Mouse (Mus musculus) heart, postnatal 0 days (tissue): ENCODE results near the gene Zswim9. TPM values are rescaled to one million over a fixed set of nuclear protein-coding genes. Genes with fewer than 3 reads are reported as not detected.

ENCODE experiments used
- ATAC-seq: fragments of 200-750 bp; cut with Nextera tagmentation; 2 replicates; pipeline ENCODE4 v1.8.0; 2017; ENCODE audit warnings: low read depth, moderate number of reproducible peaks, moderate library complexity; ENCODE audit not compliant: insufficient read depth
- DNase-seq: peaks from one replicate; pipeline ENCODE4 v3.0.0-alpha.2; 2016; ENCODE audit warnings: low spot score
- H3K27ac ChIP-seq: fragments of 300-500 bp; sonication (generic); 2 replicates; pipeline ENCODE4 v1.5.1; 2014; ENCODE audit warnings: low read depth, mild to moderate bottlenecking
- H3K27me3 ChIP-seq: fragments of 300-500 bp; sonication (generic); 2 replicates; pipeline ENCODE4 v1.6.1; 2014; ENCODE audit warnings: low read length, mixed read lengths; ENCODE audit not compliant: control insufficient read depth, insufficient read depth
- H3K36me3 ChIP-seq: fragments of 300-500 bp; sonication (generic); replicated peaks from 2 replicates; pipeline ENCODE4 v1.6.1; 2014; ENCODE audit warnings: low read length, mixed read lengths; ENCODE audit not compliant: control insufficient read depth, insufficient read depth
- H3K4me1 ChIP-seq: fragments of 300-500 bp; sonication (generic); 2 replicates; pipeline ENCODE4 v1.6.1; 2014; ENCODE audit warnings: antibody characterized with exemption; ENCODE audit not compliant: control insufficient read depth, insufficient read depth
- H3K4me2 ChIP-seq: fragments of 300-500 bp; sonication (generic); 2 replicates; pipeline ENCODE4 v1.6.1; 2014; ENCODE audit warnings: low read depth, mild to moderate bottlenecking, low read length, moderate library complexity
- H3K4me3 ChIP-seq: fragments of 300-500 bp; sonication (generic); 2 replicates; pipeline ENCODE4 v1.5.1; 2014; ENCODE audit warnings: low read depth, low read length
- H3K9ac ChIP-seq: fragments of 300-500 bp; sonication (generic); replicated peaks from 2 replicates; pipeline ENCODE4 v1.6.1; 2014; ENCODE audit warnings: low read depth, low read length, mixed read lengths
- H3K9me3 ChIP-seq: fragments of 300-500 bp; sonication (generic); replicated peaks from 2 replicates; pipeline ENCODE4 v1.6.1; 2016; ENCODE audit warnings: low read length; ENCODE audit not compliant: control insufficient read depth
- CTCF ChIP-seq: IDR thresholded peaks from 2 replicates; pipeline ENCODE4 v1.5.1; 2016; ENCODE audit warnings: antibody characterized with exemption, control low read depth, low read depth
- EP300 ChIP-seq: IDR thresholded peaks from 2 replicates; pipeline ENCODE4 v1.6.1; 2016; ENCODE audit warnings: antibody characterized with exemption, low read depth
- WGBS: fragments of 180-500 bp; shearing (Covaris S2); extraction: QIAGEN DNeasy Blood & Tissue Kit; methylation state at CpG from one replicate; pipeline ENCODE4 v1.1.7; 2014; 5-methylcytosine and 5-hydroxymethylcytosine counted together
- polyA plus RNA-seq: library from polyadenylated mRNA; unstranded; fragments of >200 nt; fragmentation: Nextera tagmentation; extraction: Ambion mirVana; gene quantifications from 2 replicates; pipeline ENCODE4 v1.2.1, GENCODE M21; 2015
- total RNA-seq: library from RNA; depleted of rRNA; stranded (reverse); fragments of >200 nt; gene quantifications from 2 replicates; pipeline ENCODE4 v1.2.3, GENCODE M21; 2014; ENCODE audit warnings: low replicate concordance

Gene Zswim9
- total and polyA plus RNA-seq, 2 experiments from 2014 or later, result 0.99 to 5.7 TPM

DNA sequence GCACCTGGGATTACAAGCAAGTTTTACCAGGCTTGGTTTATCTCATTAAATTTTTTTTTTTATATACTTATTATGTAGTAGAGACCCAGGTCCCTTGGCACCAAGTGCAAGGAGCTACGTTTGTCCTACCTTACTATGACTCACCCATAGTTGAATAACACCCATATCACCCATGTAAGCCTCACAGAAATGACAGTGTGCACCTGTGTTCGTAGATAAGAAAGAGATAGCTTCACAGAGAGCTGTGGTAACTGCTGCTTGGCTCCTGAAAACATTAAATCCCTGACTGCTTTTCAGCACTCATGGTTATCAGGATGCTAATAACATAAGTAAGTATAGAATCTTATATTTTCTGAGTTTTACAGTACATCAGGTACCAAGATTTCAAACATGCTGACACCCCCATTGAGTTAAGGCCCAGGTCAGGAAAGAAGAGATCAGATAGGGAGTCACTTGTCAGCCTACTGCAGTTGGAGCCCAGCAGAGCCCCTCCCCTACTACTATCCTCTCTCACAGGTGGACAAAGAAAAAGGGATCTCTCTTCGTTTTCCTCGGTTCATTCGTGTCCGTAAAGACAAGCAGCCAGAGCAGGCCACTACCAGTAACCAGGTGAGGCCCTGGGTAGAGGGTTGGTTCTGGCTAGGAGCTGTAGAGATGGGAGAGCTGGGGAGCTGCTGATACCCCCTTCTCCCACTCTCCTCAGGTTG is 32.1 kb upstream of the Zswim9 start:
- no peaks in the 10 kb centered on the region for H3K27me3 ChIP-seq
- H3K9me3 ChIP-seq, result no peaks in the 10 kb centered on the region
- TF ChIP-seq CTCF (no peak), EP300 (no peak)
- no peak overlapping the region for H3K4me3 ChIP-seq
- H3K9ac ChIP-seq, result no peak overlapping the region
- WGBS, result 87% methylated on average over 6 of the region's 6 CpGs
- peaks cover 52% of the 10 kb centered on the region for H3K36me3 ChIP-seq
- peaks cover 5% of the 10 kb centered on the region; the same call in 1 of the 2 replicates for H3K4me1 ChIP-seq
- H3K4me2 ChIP-seq, result no peak overlapping the region
- no peak overlapping the region for H3K27ac ChIP-seq
- ATAC-seq (no peak), DNase-seq (no peak)

DNA sequence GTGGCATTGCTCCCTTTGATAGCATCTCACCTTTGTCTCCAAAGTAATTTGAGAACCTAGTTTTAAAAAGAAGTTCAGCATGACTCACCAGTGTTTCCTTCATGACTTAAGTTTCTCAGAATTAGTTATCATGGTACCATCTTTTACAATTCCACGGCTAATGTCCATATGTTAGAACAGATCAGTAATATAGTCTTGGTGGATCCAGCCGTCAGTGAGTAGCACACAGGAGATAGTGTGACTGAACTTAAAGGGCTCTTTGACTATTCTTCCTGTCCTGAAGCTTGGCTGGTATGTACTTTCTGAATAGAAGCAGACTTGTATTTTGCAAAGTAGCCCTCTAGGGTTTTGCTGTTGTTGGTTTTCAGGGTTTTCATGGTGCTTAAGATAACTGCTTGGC is 30.9 kb upstream of the Zswim9 start:
- no peak overlapping the region for H3K4me3 ChIP-seq
- ATAC-seq (no peak), DNase-seq (no peak)
- no peak overlapping the region for H3K9ac ChIP-seq
- H3K27ac ChIP-seq, result no peak overlapping the region
- TF ChIP-seq EP300, result no peak
- no peak for TF ChIP-seq CTCF
- 88% methylated on average over 2 of the region's 2 CpGs for WGBS
- peaks cover 4% of the 10 kb centered on the region; the same call in 1 of the 2 replicates for H3K4me1 ChIP-seq
- no peak overlapping the region for H3K4me2 ChIP-seq
- no peaks in the 10 kb centered on the region for H3K27me3 ChIP-seq
- H3K36me3 ChIP-seq, result peaks cover 63% of the 10 kb centered on the region
- no peaks in the 10 kb centered on the region for H3K9me3 ChIP-seq

DNA sequence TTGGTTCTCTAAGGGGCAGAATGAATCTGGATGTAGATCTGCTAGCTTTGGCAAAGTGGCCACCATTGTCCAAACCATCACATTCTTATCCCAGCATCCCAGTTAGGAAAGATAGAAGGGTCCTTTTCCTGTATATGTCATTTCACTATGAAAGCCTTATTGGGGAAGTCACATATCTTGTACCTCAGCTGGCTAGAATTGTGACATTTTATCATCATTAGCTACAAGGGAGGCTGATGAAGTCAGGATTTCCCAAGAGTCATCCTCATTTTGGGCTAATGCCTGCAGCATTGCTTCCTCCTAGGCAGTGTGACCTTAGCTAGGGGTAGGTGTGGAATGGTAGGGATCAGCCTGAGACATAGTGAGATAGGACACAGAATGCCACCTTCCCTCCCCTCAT is 24.9 kb upstream of the Zswim9 start:
- Histone ChIP-seq H3K9me3 (no peaks in the 10 kb centered on the region), H3K4me1 (no peaks in the 10 kb centered on the region), H3K4me3 (no peak overlapping the region), H3K9ac (no peak overlapping the region), H3K27me3 (no peaks in the 10 kb centered on the region), H3K36me3 (peaks cover 91% of the 10 kb centered on the region), H3K27ac (no peak overlapping the region), H3K4me2 (no peak overlapping the region)
- TF ChIP-seq CTCF, result no peak
- no peak for TF ChIP-seq EP300
- no peak for DNase-seq
- no peak for ATAC-seq

DNA sequence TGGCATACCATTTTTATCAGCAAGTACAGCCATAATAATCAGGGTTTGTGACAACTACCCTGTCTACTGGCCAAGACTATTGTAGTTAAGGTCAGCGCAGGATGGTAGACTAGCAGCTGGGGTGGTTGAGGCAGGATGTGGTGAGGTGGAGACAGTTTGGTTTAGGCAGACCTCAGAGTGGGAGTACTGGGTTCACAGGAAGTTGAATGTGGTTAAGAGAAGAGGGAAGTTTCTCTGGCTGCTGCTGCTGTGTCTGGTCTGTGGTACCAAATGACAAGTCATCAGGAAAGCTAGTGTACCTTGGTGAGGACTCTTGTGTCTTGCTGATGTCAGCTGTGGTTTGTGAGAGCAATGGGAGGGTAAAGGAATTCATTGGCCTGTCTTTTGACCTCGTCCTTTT is 24.3 kb upstream of the Zswim9 start:
- H3K9ac ChIP-seq, result no peak overlapping the region
- no peak overlapping the region for H3K27ac ChIP-seq
- 72% methylated on average over 2 of the region's 2 CpGs for WGBS
- no peak overlapping the region for H3K4me2 ChIP-seq
- no peak for DNase-seq
- no peak for TF ChIP-seq EP300
- no peak for TF ChIP-seq CTCF
- H3K9me3 ChIP-seq, result no peaks in the 10 kb centered on the region
- H3K4me3 ChIP-seq, result no peak overlapping the region
- H3K36me3 ChIP-seq, result peaks cover 89% of the 10 kb centered on the region
- ATAC-seq, result no peak
- no peaks in the 10 kb centered on the region for H3K27me3 ChIP-seq
- H3K4me1 ChIP-seq, result no peaks in the 10 kb centered on the region

DNA sequence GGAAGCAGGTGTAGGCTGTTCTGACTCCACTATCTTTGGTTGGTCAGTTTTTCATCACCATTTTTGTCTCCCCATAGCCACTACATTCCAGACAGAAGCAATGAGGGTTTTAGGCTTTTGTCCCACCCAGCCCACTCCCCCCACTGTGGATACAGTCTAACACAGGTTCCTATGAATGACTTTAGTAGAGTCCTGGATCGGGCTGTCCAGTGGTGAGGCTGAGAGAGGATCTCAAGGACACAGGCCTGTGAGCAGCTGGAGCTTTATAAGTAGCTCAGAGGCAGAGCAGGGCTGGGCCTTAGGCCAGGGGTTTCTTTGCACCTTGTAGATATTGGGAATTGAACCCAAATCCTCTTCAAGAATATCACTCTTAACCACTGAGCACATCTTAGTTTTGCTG is 23.1 kb upstream of the Zswim9 start:
- no peak for DNase-seq
- H3K4me1 ChIP-seq, result no peaks in the 10 kb centered on the region
- ATAC-seq, result no peak
- H3K27me3 ChIP-seq, result no peaks in the 10 kb centered on the region
- TF ChIP-seq EP300, result no peak
- 78% methylated on average over 1 of the region's 1 CpGs for WGBS
- H3K27ac ChIP-seq, result no peak overlapping the region
- no peaks in the 10 kb centered on the region for H3K9me3 ChIP-seq
- peaks cover 86% of the 10 kb centered on the region for H3K36me3 ChIP-seq
- no peak overlapping the region for H3K4me3 ChIP-seq
- H3K9ac ChIP-seq, result no peak overlapping the region
- no peak overlapping the region for H3K4me2 ChIP-seq

DNA sequence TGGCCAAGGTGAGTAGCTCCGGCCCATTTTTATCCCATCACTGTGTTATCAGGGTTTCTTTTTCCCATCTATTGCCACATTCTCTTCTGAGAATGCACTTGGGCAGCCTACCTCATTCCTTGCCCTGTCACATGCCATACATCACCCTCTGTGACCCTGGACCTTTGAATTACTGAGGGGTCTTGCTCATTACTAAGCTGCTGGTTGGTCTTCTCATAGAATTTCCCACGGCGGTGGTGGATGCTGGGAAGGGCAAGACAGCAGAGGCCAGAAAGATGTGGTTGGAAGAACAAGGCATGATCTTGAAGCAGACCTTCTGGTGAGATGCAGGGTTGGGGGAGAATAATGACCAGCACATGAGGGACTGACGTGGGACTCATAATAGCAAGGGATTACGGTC is 20.3 kb upstream of the Zswim9 start:
- Histone ChIP-seq H3K27ac (no peak overlapping the region), H3K27me3 (no peaks in the 10 kb centered on the region), H3K4me2 (no peak overlapping the region), H3K36me3 (peaks cover 87% of the 10 kb centered on the region), H3K4me3 (no peak overlapping the region), H3K9me3 (no peaks in the 10 kb centered on the region), H3K9ac (no peak overlapping the region), H3K4me1 (no peaks in the 10 kb centered on the region)
- no peak for ATAC-seq
- 92% methylated on average over 5 of the region's 5 CpGs for WGBS
- no peak for DNase-seq
- TF ChIP-seq EP300 (no peak), CTCF (no peak)
